Mouse (Mus musculus): Measurements from ENCODE around the gene Vmn1r51. TPM values are rescaled to one million over a fixed set of nuclear protein-coding genes. Genes with fewer than 3 reads are reported as not detected.

Gene Vmn1r51
- total and polyA plus RNA-seq, 3 experiments, result not detected

- no peak within 1 kb of the TSS for H3K27ac ChIP-seq (ENCODE audit: control insufficient read depth, low read depth, low read length)
- no peaks in the 10 kb centered on the region for H3K9me3 ChIP-seq (replicated peaks; ENCODE audit: insufficient read depth, low read length)
- TF ChIP-seq HCFC1 (IDR thresholded peaks at IDR 0.05; ENCODE audit: low read depth, low read length) (no peak), TBP (IDR thresholded peaks at IDR 0.05; ENCODE audit: low read depth, low read length) (no peak), MAZ (IDR thresholded peaks at IDR 0.05; ENCODE audit: low read depth, low read length) (no peak), CHD1 (IDR thresholded peaks at IDR 0.05; ENCODE audit: low read depth, low read length) (no peak)
- H3K36me3 ChIP-seq (ENCODE audit: control insufficient read depth in 1 of 2, insufficient read depth in 2 of 2, low read length in 2 of 2), result no peaks in the 10 kb centered on the region
- no peak within 1 kb of the TSS for H3K9ac ChIP-seq (ENCODE audit: control insufficient read depth, low read depth, low read length, poor library complexity, severe bottlenecking)
- no peaks in the 10 kb centered on the region for H3K79me2 ChIP-seq (ENCODE audit: control insufficient read depth, insufficient read depth, low read length, poor library complexity)
- no peaks in the 10 kb centered on the region for H3K4me1 ChIP-seq (ENCODE audit: control insufficient read depth in 1 of 2, insufficient read depth in 2 of 2, low read length in 2 of 2)
- H3K4me3 ChIP-seq (ENCODE audit: control insufficient read depth in 1 of 2, insufficient read depth in 1 of 2, low read depth in 2 of 2, low read length in 2 of 2), result no peak within 1 kb of the TSS
- no peak for DNase-seq (ENCODE audit: low read depth, low spot score)
- H3K27me3 ChIP-seq (ENCODE audit: control insufficient read depth in 1 of 2, insufficient read depth in 2 of 2, low read length in 2 of 2), result no peaks in the 10 kb centered on the region
Observed at GRCm38 (mm10) chr6:90174508-90174907, 52.1 kb downstream of the Vmn1r51 start, which contains the start of gene Vmn1r52. TSS of gene Vmn1r52 (plus strand) at chr6:90174808.

Other genes starting within 250 kb of the Vmn1r51 start
- gene Vmn1r42, start 246.2 kb upstream of the Vmn1r51 start, total RNA-seq (2012; rRNA removed), result not detected in 2 replicates
- not detected for gene Vmn1r42, start 246.2 kb upstream of the Vmn1r51 start, polyA plus RNA-seq (2012; ENCODE audit: insufficient read depth in 1 of 2, insufficient read length in 2 of 2, low read depth in 1 of 2, low replicate concordance in 2 of 2, missing spikeins in 1 of 2)
- gene Vmn1r43, start 246.2 kb upstream of the Vmn1r51 start, total RNA-seq (2012; rRNA removed), result not detected in 2 replicates
- under 1 TPM in 1 of 2 experiments, not detected in 1; 0.11 TPM for gene Vmn1r43, start 246.2 kb upstream of the Vmn1r51 start, polyA plus RNA-seq (2012; ENCODE audit: insufficient read depth in 1 of 2, insufficient read length in 2 of 2, low read depth in 1 of 2, low replicate concordance in 2 of 2, missing spikeins in 1 of 2)
- not detected in 2 replicates for gene Vmn1r44, start 238.9 kb upstream of the Vmn1r51 start, total RNA-seq (2012; rRNA removed)
- gene Vmn1r44, start 238.9 kb upstream of the Vmn1r51 start, polyA plus RNA-seq (2012; ENCODE audit: insufficient read depth in 1 of 2, insufficient read length in 2 of 2, low read depth in 1 of 2, low replicate concordance in 2 of 2, missing spikeins in 1 of 2), result not detected
- gene Vmn1r45, start 182.0 kb upstream of the Vmn1r51 start, total RNA-seq (2012; rRNA removed), result not detected in 2 replicates
- gene Vmn1r45, start 182.0 kb upstream of the Vmn1r51 start, polyA plus RNA-seq (2012; ENCODE audit: insufficient read depth in 1 of 2, insufficient read length in 2 of 2, low read depth in 1 of 2, low replicate concordance in 2 of 2, missing spikeins in 1 of 2), result not detected
- gene Vmn1r46, start 153.3 kb upstream of the Vmn1r51 start, total RNA-seq (2012; rRNA removed), result not detected in 2 replicates
- gene Vmn1r46, start 153.3 kb upstream of the Vmn1r51 start, polyA plus RNA-seq (2012; ENCODE audit: insufficient read depth in 1 of 2, insufficient read length in 2 of 2, low read depth in 1 of 2, low replicate concordance in 2 of 2, missing spikeins in 1 of 2), result not detected
- gene Vmn1r47, start 106.4 kb upstream of the Vmn1r51 start, total RNA-seq (2012; rRNA removed), result not detected in 2 replicates
- not detected for gene Vmn1r47, start 106.4 kb upstream of the Vmn1r51 start, polyA plus RNA-seq (2012; ENCODE audit: insufficient read depth in 1 of 2, insufficient read length in 2 of 2, low read depth in 1 of 2, low replicate concordance in 2 of 2, missing spikeins in 1 of 2)
- not detected in 2 replicates for gene Vmn1r48, start 85.8 kb upstream of the Vmn1r51 start, total RNA-seq (2012; rRNA removed)
- not detected for gene Vmn1r48, start 85.8 kb upstream of the Vmn1r51 start, polyA plus RNA-seq (2012; ENCODE audit: insufficient read depth in 1 of 2, insufficient read length in 2 of 2, low read depth in 1 of 2, low replicate concordance in 2 of 2, missing spikeins in 1 of 2)
- gene Vmn1r49, start 44.1 kb upstream of the Vmn1r51 start, total RNA-seq (2012; rRNA removed), result not detected in 2 replicates
- not detected for gene Vmn1r49, start 44.1 kb upstream of the Vmn1r51 start, polyA plus RNA-seq (2012; ENCODE audit: insufficient read depth in 1 of 2, insufficient read length in 2 of 2, low read depth in 1 of 2, low replicate concordance in 2 of 2, missing spikeins in 1 of 2)
- gene Vmn1r50, start 21.2 kb upstream of the Vmn1r51 start, total RNA-seq (2012; rRNA removed), result not detected in 2 replicates
- gene Vmn1r50, start 21.2 kb upstream of the Vmn1r51 start, polyA plus RNA-seq (2012; ENCODE audit: insufficient read depth in 1 of 2, insufficient read length in 2 of 2, low read depth in 1 of 2, low replicate concordance in 2 of 2, missing spikeins in 1 of 2), result not detected
- not detected in 2 replicates for gene Vmn1r52, start 52.2 kb downstream of the Vmn1r51 start, total RNA-seq (2012; rRNA removed)
- not detected for gene Vmn1r52, start 52.2 kb downstream of the Vmn1r51 start, polyA plus RNA-seq (2012; ENCODE audit: insufficient read depth in 1 of 2, insufficient read length in 2 of 2, low read depth in 1 of 2, low replicate concordance in 2 of 2, missing spikeins in 1 of 2)
- gene V1ra8, start 80.2 kb downstream of the Vmn1r51 start, total RNA-seq (2012; rRNA removed), result not detected in 2 replicates
- not detected for gene V1ra8, start 80.2 kb downstream of the Vmn1r51 start, polyA plus RNA-seq (2012; ENCODE audit: insufficient read depth in 1 of 2, insufficient read length in 2 of 2, low read depth in 1 of 2, low replicate concordance in 2 of 2, missing spikeins in 1 of 2)
- not detected in 2 replicates for gene Vmn1r53, start 101.8 kb downstream of the Vmn1r51 start, total RNA-seq (2012; rRNA removed)
- not detected for gene Vmn1r53, start 101.8 kb downstream of the Vmn1r51 start, polyA plus RNA-seq (2012; ENCODE audit: insufficient read depth in 1 of 2, insufficient read length in 2 of 2, low read depth in 1 of 2, low replicate concordance in 2 of 2, missing spikeins in 1 of 2)
- not detected in 2 replicates for gene Vmn1r54, start 123.7 kb downstream of the Vmn1r51 start, total RNA-seq (2012; rRNA removed)
- gene Vmn1r54, start 123.7 kb downstream of the Vmn1r51 start, polyA plus RNA-seq (2012; ENCODE audit: insufficient read depth in 1 of 2, insufficient read length in 2 of 2, low read depth in 1 of 2, low replicate concordance in 2 of 2, missing spikeins in 1 of 2), result not detected
- not detected in 2 replicates for gene BC048671, start 178.6 kb downstream of the Vmn1r51 start, total RNA-seq (2012; rRNA removed)
- not detected for gene BC048671, start 178.6 kb downstream of the Vmn1r51 start, polyA plus RNA-seq (2012; ENCODE audit: insufficient read depth in 1 of 2, insufficient read length in 2 of 2, low read depth in 1 of 2, low replicate concordance in 2 of 2, missing spikeins in 1 of 2)
- gene Chst13, start 202.6 kb downstream of the Vmn1r51 start, total RNA-seq (2012; rRNA removed), result not detected in 2 replicates
- gene Chst13, start 202.6 kb downstream of the Vmn1r51 start, polyA plus RNA-seq (2012; ENCODE audit: insufficient read depth in 1 of 2, insufficient read length in 2 of 2, low read depth in 1 of 2, low replicate concordance in 2 of 2, missing spikeins in 1 of 2), result not detected
- not detected in 2 replicates for gene Uroc1, start 210.7 kb downstream of the Vmn1r51 start, total RNA-seq (2012; rRNA removed)
- gene Uroc1, start 210.7 kb downstream of the Vmn1r51 start, polyA plus RNA-seq (2012; ENCODE audit: insufficient read depth in 1 of 2, insufficient read length in 2 of 2, low read depth in 1 of 2, low replicate concordance in 2 of 2, missing spikeins in 1 of 2), result not detected
- 7.8 and 8.6 TPM in 2 replicates for gene Zxdc, start 246.9 kb downstream of the Vmn1r51 start, total RNA-seq (2012; rRNA removed)
- gene Zxdc, start 246.9 kb downstream of the Vmn1r51 start, polyA plus RNA-seq (2012; ENCODE audit: insufficient read depth in 1 of 2, insufficient read length in 2 of 2, low read depth in 1 of 2, low replicate concordance in 2 of 2, missing spikeins in 1 of 2), result 10 to 100 TPM in 1 of 2 experiments, not detected in 1; 10.7 TPM